Mouse (Mus musculus): ENCODE measurements at regions not wholly inside any gene's neighbourhood (a gene's known extent, or its start where the extent isn't known, plus 50 kb on each side); places are given as distances from the start of the nearest gene placed in this dataset.

DNA sequence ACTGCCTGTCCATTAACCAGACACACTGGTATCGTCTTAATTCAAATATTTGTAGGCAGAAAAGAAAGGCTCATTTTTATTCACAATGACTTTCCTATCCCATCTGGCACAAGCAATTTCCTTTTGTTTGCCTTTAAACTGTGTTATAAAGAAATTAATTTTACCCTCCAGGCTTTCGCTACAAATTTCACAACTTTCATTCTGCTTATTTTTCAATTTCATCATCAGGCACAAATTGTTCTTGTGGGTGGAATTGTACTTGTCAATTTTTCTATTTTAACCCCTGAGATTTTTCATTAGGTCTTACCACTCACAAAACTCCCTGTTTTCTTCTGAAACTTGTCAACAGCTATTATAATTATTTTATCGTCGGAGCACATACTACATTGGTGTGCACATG, 73.2 kb upstream of the Smc2 start:
- TF ChIP-seq CTCF (IDR thresholded peaks at IDR 0.05; ENCODE audit: low read depth, low read length) = no peak
- no peak for TF ChIP-seq POLR2A (IDR thresholded peaks at IDR 0.05; ENCODE audit: extremely low read depth, insufficient read depth, low read length)
